Comparison of ENCODE assay signal across 23 mouse cellular contexts in genomic region chr6:24707090-24707489, GRCm38 (mm10). TPM values are rescaled to one million over a fixed set of nuclear protein-coding genes. Genes with fewer than 3 reads are reported as not detected.
"Had no signal": no experiment of that assay in that cellular context is flagged by ENCODE, and none has a peak within 500 bp of the region (broad histone marks: within the 10 kb centered on the region; RNA-seq: fewer than 3 reads in every experiment).

No protein-coding gene starts in this region.

- H3K4me2 ChIP-seq: kidney, embryonic 15.5 days; limb, embryonic 12.5 days; liver, embryonic 13.5 days; neural tube, embryonic 12.5 days had no signal

- H3K4me1 ChIP-seq: kidney, embryonic 15.5 days; limb, embryonic 12.5 days; liver, embryonic 13.5 days; midbrain, embryonic 10.5 days; neural tube, embryonic 12.5 days had no signal

- DNase-seq: kidney, adult 2 months; kidney, postnatal 14 days; layer of hippocampus, adult 9-11 months; liver; liver, embryonic 13.5 days; liver, postnatal 0 days; lung, postnatal 4 days; midbrain, embryonic 14.5 days; retina, postnatal 1 day; right cerebral cortex, postnatal 4 days; thymus, adult 18-20 months; thymus, postnatal 25 days had no signal

- H3K27ac ChIP-seq: kidney, embryonic 15.5 days; limb, embryonic 12.5 days; liver, embryonic 13.5 days; midbrain, embryonic 10.5 days; neural tube, embryonic 12.5 days had no signal

- H3K27me3 ChIP-seq: kidney, embryonic 15.5 days; limb, embryonic 12.5 days; liver, embryonic 13.5 days; neural tube, embryonic 12.5 days had no signal

- H3K9ac ChIP-seq: kidney, embryonic 15.5 days; limb, embryonic 12.5 days; liver, embryonic 13.5 days; liver, postnatal 0 days; neural tube, embryonic 12.5 days had no signal

- H3K36me3 ChIP-seq: kidney, embryonic 15.5 days; limb, embryonic 12.5 days; liver, embryonic 13.5 days; midbrain, embryonic 10.5 days; neural tube, embryonic 12.5 days had no signal

- H3K4me3 ChIP-seq: kidney, embryonic 15.5 days; limb, embryonic 12.5 days; liver, embryonic 13.5 days; midbrain, embryonic 10.5 days; neural tube, embryonic 12.5 days had no signal

- ATAC-seq: liver, postnatal 0 days had no signal

- H3K9me3 ChIP-seq: kidney, embryonic 15.5 days; limb, embryonic 12.5 days; liver, embryonic 13.5 days; midbrain, embryonic 10.5 days; neural tube, embryonic 12.5 days had no signal

RNA-seq across cellular contexts. Expression of gene Hyal6, which starts 26.0 kb away (rescaled TPM):
- total RNA-seq: layer of hippocampus, adult 18-20 months; left cerebral cortex, postnatal 36 days; megakaryocyte, adult 5-6 weeks; monocyte, adult 5-6 weeks had no signal
- polyA plus RNA-seq: kidney, adult 2 months; kidney, embryonic 15.5 days; limb, embryonic 12.5 days; lung, embryonic 16.5 days; midbrain, embryonic 10.5 days; midbrain, embryonic 14.5 days; neural tube, embryonic 12.5 days; spleen, adult 2 months had no signal

RNA-seq across cellular contexts. Expression of gene Hyal4, which starts 41.0 kb away (rescaled TPM):
- total RNA-seq: layer of hippocampus, adult 18-20 months; left cerebral cortex, postnatal 36 days; megakaryocyte, adult 5-6 weeks; monocyte, adult 5-6 weeks; neutrophil, adult 5-6 weeks had no signal
- polyA plus RNA-seq: kidney, adult 2 months; kidney, embryonic 15.5 days; limb, embryonic 12.5 days; liver, embryonic 13.5 days; lung, embryonic 16.5 days; midbrain, embryonic 10.5 days; midbrain, embryonic 14.5 days; neural tube, embryonic 12.5 days; spleen, adult 2 months had no signal
